Mouse (Mus musculus) neutrophil, adult 65 days (primary cell): ENCODE results near the gene Fsip1. TPM values are rescaled to one million over a fixed set of nuclear protein-coding genes. Genes with fewer than 3 reads are reported as not detected.

Experiments used
- total RNA-seq: library from RNA; stranded (reverse); gene quantifications from 2 replicates; pipeline ENCODE4 v1.2.4, GENCODE M21; 2023

Fsip1 gene
- not detected in 2 replicates for total RNA-seq

DNA sequence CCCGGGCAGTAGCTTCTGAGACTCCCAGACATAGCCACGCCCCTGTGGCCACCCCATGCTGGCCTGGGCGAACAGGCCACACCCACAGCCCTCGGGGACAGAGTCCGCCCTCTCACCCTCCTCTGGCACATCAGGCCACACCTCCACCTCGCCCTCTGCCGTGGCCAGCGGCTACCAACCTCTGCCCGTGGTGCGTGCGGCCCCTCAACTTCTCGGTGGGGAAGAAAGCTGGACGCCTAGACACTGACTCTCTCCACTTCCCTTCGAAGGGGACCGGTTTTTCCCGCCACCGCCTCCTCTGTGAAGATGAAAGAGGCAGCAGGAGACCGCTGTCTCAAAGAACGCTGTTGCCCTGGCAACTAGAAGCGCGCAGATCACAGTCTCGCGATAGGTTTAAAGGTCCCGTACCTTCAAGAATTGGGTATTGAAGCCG is at the start of gene Fsip1:
Gene Fsip1 (minus strand): TSS at position 346 of the 433 bp plus-strand sequence.

DNA sequence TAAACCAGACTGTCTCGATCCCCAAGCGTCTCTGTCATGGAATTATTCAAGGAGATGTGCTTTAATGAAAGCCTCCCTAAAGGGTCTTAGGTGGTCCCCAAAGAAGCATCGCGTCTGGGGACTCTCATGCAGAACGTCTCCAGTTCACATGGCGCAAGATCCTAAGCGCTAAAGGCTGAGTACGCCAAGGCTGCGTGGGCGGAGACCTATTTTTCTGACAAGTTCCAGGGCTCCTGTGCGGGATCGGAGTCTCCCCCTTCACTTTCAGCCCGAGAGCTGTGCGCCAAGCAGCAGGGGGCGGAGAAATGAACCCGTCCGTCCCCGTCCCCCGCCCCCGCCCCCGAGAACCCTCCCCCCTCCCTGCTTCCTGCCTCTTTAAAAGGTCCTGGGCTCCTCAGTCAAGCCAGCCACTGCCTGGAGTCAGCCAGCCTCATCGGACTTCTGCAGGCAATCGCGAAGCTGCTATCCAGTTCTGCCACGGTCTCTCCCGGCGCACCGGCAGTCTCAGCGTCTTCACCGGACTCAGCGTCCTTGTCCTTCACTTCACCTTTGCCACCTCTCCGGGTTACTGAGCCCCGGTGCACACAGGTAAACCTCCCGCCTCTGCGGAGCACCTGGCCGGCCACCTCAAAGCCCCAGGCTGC is 145.2 kb downstream of the Fsip1 start, which contains the start of gene Thbs1:
Gene Thbs1 (plus strand): TSS at position 389 of the 644 bp plus-strand sequence.

Other genes starting within 250 kb of the Fsip1 start
- gene Thbs1, start 145.1 kb downstream of the Fsip1 start, total RNA-seq, result 365 and 486 TPM in 2 replicates
- not detected in 2 replicates for gene Gpr176, start 116.5 kb upstream of the Fsip1 start, total RNA-seq
- 7.4 and 8.2 TPM in 2 replicates for gene Eif2ak4, start 131.7 kb upstream of the Fsip1 start, total RNA-seq
- 64.4 and 66.7 TPM in 2 replicates for gene Srp14, start 222.7 kb upstream of the Fsip1 start, total RNA-seq